Mouse (Mus musculus): ENCODE measurements around the gene B3galt4. TPM values are rescaled to one million over a fixed set of nuclear protein-coding genes. Genes with fewer than 3 reads are reported as not detected.

The B3galt4 gene
- polyA plus RNA-seq, 1 experiment, result 11.4 TPM

DNA sequence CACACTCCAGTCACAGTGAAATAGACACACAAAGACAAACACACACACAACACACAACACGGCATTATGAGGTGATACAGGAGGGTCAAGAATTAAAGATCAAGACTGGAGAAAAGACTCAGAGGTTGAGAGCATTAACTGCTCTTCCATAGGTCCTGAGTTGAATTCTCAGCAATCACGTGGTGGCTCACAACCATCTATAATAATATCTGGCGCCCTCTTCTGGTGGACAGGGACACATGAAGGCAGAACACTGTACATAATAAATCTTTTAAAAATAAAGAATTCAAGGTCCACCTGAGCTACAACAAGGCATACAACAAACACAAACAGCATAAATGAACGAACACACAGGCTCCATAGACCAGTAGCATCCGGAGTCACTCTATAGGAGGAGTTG, 17.6 kb upstream of the B3galt4 start:
- no peak for DNase-seq
- no peaks in the 10 kb centered on the region for H3K4me1 ChIP-seq (ENCODE audit: control insufficient read depth, insufficient read depth, low read length)
- TF ChIP-seq POLR2A (IDR thresholded peaks at IDR 0.05; ENCODE audit: borderline replicate concordance, extremely low read depth, low read depth, low read length) (no peak), CTCF (IDR thresholded peaks at IDR 0.05; ENCODE audit: insufficient read depth, low read length) (no peak)
- no peak overlapping the region for H3K4me3 ChIP-seq (replicated peaks; ENCODE audit: extremely low read depth, low read depth, low read length)
- 28% methylated on average over 5 of the region's 5 CpGs for WGBS

DNA sequence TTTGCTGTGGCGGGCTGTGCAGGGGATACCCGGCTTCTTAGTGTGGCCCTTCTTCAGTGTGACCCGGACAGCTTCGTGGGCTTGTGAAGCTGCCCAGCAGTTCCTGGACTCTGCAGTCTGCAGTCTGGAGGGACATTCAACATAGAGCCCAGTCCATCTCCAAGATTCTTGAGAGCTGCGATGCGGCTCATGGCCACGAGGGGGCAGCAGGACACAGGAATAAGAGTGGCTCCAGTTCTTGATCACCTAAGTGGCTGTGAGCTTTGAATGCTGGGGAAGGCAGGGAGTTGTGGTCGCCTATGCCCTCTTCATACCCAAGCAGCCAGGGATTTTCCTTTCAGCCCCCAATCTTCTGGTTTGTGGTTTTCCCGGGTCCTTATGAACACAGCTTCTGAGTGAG, 17.2 kb upstream of the B3galt4 start:
- Histone ChIP-seq H3K4me3 (replicated peaks; ENCODE audit: extremely low read depth, low read depth, low read length) (no peak overlapping the region), H3K4me1 (ENCODE audit: control insufficient read depth, insufficient read depth, low read length) (no peaks in the 10 kb centered on the region)
- WGBS, result 2% methylated on average over 9 of the region's 9 CpGs
- TF ChIP-seq POLR2A (IDR thresholded peaks at IDR 0.05; ENCODE audit: borderline replicate concordance, extremely low read depth, low read depth, low read length) (peak; percentile 23; the same call in 1 of the 2 replicates), CTCF (IDR thresholded peaks at IDR 0.05; ENCODE audit: insufficient read depth, low read length) (peak; percentile 95)
- DNase-seq, result peak; percentile 80

DNA sequence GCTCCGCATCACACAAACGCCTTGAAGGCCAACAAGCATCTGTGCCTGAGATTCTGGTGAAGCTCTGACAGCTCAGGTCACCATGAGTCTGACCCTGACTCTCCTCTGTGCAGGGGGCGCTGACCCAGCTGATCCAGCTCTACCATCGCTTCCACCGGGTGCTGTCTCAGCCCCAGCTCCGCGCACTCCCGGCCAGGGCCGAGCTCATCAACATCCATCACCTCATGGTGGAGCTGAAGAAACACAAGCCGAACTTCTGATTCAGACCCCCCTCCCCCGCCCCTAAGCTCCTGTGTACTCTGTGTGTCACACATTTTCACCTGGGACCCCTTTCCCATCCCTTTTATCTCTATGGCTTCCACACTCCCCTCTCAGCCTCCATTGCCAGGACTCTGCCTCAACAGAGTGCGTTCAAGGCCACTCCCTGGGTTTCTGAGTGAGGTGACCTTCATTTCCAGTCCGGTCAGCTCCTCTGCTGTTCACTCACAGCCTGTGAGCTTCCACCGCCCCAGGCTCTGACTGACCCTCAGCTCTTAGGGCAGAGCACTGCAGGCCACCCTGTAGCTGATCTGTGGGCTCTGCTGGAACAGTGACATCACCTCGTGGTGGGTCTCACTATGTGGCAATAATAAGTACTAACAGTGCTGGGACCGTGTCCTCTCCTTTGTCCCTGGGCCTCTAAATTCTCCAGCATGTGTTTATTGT, 14.7 kb upstream of the B3galt4 start:
- H3K4me1 ChIP-seq (ENCODE audit: control insufficient read depth, insufficient read depth, low read length), result no peaks in the 10 kb centered on the region
- WGBS, result 82% methylated on average over 16 of the region's 16 CpGs
- DNase-seq, result no peak
- TF ChIP-seq POLR2A (IDR thresholded peaks at IDR 0.05; ENCODE audit: borderline replicate concordance, extremely low read depth, low read depth, low read length) (no peak), CTCF (IDR thresholded peaks at IDR 0.05; ENCODE audit: insufficient read depth, low read length) (no peak)
- no peak overlapping the region for H3K4me3 ChIP-seq (replicated peaks; ENCODE audit: extremely low read depth, low read depth, low read length)

DNA sequence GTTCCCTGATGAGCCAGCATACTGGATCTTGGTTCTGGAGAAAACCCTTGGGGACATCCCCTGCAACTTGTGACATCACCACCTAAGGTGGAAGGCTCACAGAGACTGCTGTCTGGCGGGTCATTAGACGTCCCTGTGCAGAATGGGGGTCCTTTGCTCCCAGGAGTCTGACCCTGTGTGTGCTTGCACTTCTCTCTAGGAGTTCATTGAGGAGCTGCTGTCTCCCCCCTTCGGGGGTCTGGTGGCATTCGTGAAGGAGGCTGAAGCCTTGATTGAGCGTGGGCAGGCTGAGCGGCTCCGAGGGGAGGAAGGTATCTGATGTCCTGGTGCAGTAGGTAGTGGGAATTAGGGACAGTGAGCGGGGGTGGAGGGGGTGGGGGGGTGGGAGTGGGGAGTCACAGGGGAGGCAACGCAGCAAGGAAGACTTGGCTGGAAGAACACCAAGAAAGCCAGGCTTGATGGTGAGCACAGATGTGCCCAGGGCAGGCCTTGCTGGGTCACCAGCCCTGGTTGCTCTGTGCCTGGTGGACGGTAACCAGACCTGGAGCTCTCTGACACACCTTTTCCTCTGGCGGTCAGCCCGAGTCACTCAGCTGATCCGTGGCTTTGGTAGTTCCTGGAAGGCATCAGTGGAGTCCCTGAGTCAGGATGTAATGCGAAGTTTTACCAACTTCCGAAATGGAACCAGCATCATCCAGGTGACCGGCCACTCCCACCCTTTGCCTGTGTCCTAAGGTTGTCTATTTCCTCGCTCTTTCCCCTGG, 14.0 kb upstream of the B3galt4 start:
- H3K4me3 ChIP-seq (replicated peaks; ENCODE audit: extremely low read depth, low read depth, low read length), result no peak overlapping the region
- H3K4me1 ChIP-seq (ENCODE audit: control insufficient read depth, insufficient read depth, low read length), result no peaks in the 10 kb centered on the region
- 89% methylated on average over 17 of the region's 17 CpGs for WGBS
- TF ChIP-seq POLR2A (IDR thresholded peaks at IDR 0.05; ENCODE audit: borderline replicate concordance, extremely low read depth, low read depth, low read length) (no peak), CTCF (IDR thresholded peaks at IDR 0.05; ENCODE audit: insufficient read depth, low read length) (no peak)
- DNase-seq, result no peak

DNA sequence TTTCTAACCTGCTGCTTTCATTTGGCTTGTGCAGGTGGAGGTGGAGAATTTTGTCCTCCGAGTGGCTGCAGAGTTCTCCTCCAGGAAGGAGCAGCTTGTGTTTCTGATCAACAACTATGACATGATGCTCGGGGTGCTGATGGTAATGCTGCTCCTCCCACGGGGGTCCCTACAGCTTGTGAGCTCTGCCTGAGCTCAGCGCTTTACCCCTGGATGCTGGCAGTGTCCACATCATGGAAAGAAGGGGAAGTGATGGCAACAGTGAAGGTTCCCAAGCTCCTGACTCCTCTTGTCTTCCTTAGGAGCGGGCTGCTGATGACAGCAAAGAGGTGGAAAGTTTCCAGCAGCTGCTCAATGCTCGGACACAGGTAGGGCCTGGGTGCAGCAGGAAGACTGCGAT, 11.6 kb upstream of the B3galt4 start:
- no peak for DNase-seq
- TF ChIP-seq CTCF (IDR thresholded peaks at IDR 0.05; ENCODE audit: insufficient read depth, low read length), result no peak
- TF ChIP-seq POLR2A (IDR thresholded peaks at IDR 0.05; ENCODE audit: borderline replicate concordance, extremely low read depth, low read depth, low read length), result no peak
- no peaks in the 10 kb centered on the region for H3K4me1 ChIP-seq (ENCODE audit: control insufficient read depth, insufficient read depth, low read length)
- H3K4me3 ChIP-seq (replicated peaks; ENCODE audit: extremely low read depth, low read depth, low read length), result no peak overlapping the region
- WGBS, result 91% methylated on average over 7 of the region's 7 CpGs

DNA sequence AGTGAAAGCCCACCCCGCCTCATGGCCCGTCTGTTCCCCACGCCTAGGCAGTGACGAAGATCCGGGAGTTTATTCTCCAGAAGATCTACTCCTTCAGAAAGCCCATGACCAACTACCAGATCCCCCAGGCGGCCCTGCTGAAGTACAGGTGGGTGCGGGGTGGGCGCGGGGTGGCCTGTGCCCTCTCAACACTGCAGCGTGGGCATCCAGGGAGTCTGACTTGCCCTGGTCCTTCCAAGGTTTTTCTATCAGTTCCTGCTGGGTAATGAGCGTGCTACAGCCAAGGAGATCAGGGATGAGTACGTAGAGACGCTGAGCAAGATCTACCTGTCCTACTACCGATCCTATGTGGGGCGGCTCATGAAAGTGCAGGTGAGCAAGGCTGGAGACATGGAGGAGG, 8.7 kb upstream of the B3galt4 start:
- no peak for TF ChIP-seq CTCF (IDR thresholded peaks at IDR 0.05; ENCODE audit: insufficient read depth, low read length)
- no peak for TF ChIP-seq POLR2A (IDR thresholded peaks at IDR 0.05; ENCODE audit: borderline replicate concordance, extremely low read depth, low read depth, low read length)
- WGBS, result 92% methylated on average over 15 of the region's 15 CpGs

DNA sequence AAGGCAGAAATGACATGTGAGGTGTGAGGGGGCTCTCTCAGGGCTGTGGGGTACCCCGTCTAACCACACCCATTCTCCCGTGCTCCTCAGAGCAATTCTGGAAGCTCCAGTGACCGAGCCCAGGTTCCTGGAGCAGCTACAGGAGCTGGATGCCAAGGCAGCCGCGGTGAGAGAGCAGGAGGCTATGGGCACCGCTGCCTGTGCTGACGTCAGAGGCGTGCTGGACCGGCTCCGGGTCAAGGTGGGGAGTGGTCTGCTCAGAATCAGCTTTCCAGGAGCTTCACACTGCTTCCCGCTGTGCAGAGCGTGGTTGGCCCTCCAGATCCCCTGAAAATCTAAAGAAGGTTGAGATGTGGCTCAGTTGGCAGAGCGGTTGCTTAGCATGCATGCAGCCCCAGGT, 7.8 kb upstream of the B3galt4 start:
- Histone ChIP-seq H3K4me1 (ENCODE audit: control insufficient read depth, insufficient read depth, low read length) (peaks cover 8% of the 10 kb centered on the region), H3K4me3 (replicated peaks; ENCODE audit: extremely low read depth, low read depth, low read length) (no peak overlapping the region)
- WGBS, result 95% methylated on average over 13 of the region's 13 CpGs
- TF ChIP-seq CTCF (IDR thresholded peaks at IDR 0.05; ENCODE audit: insufficient read depth, low read length) (no peak), POLR2A (IDR thresholded peaks at IDR 0.05; ENCODE audit: borderline replicate concordance, extremely low read depth, low read depth, low read length) (no peak)
- DNase-seq, result no peak

More for the DNA sequence above, 8.7 kb upstream of the B3galt4 start:
- no peak overlapping the region for H3K4me3 ChIP-seq (replicated peaks; ENCODE audit: extremely low read depth, low read depth, low read length)
- peaks cover 3% of the 10 kb centered on the region for H3K4me1 ChIP-seq (ENCODE audit: control insufficient read depth, insufficient read depth, low read length)
- DNase-seq, result no peak

DNA sequence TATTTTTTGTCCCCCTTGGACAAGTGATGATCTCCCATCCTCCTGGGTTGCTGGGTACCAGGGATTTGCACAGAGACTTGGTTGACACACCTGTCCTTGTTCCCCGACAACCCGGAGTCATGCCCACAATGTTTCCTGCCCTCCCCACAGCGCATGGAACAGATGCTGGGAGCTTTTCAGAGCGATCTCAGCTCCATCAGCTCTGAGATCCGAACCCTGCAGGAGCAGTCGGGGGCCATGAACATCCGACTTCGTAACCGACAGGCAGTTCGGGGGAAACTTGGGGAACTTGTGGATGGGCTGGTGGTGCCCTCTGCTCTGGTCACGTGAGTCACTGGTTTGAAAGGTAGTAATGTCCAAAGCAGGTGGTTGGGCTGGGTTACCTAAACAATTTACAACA, 7.2 kb upstream of the B3galt4 start:
- Histone ChIP-seq H3K4me1 (ENCODE audit: control insufficient read depth, insufficient read depth, low read length) (peaks cover 8% of the 10 kb centered on the region), H3K4me3 (replicated peaks; ENCODE audit: extremely low read depth, low read depth, low read length) (no peak overlapping the region)
- TF ChIP-seq POLR2A (IDR thresholded peaks at IDR 0.05; ENCODE audit: borderline replicate concordance, extremely low read depth, low read depth, low read length) (no peak), CTCF (IDR thresholded peaks at IDR 0.05; ENCODE audit: insufficient read depth, low read length) (no peak)
- WGBS, result 95% methylated on average over 11 of the region's 11 CpGs
- DNase-seq, result no peak

DNA sequence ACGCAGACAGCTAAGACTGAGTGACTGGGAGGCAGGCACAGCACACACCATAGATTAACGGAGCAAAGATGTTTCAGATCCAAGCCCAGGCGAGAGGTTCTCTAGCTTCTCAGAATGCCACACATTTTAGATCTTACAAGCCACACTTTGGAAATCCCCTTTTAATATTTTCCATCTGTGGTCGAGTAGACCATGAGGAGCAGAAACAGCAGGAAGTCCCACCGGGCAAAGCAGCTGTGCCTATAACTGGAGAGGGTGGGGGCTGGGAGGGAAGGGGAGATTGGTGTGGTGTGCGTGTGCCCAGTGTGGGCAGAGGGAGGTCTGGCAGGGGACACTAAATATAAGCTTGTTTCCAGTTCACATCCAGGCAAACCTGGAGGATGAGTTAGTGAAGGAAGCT, 6.2 kb upstream of the B3galt4 start:
- H3K4me3 ChIP-seq (replicated peaks; ENCODE audit: extremely low read depth, low read depth, low read length), result no peak overlapping the region
- TF ChIP-seq CTCF (IDR thresholded peaks at IDR 0.05; ENCODE audit: insufficient read depth, low read length), result no peak
- no peak for TF ChIP-seq POLR2A (IDR thresholded peaks at IDR 0.05; ENCODE audit: borderline replicate concordance, extremely low read depth, low read depth, low read length)
- DNase-seq, result no peak
- peaks cover 8% of the 10 kb centered on the region for H3K4me1 ChIP-seq (ENCODE audit: control insufficient read depth, insufficient read depth, low read length)
- 74% methylated on average over 6 of the region's 6 CpGs for WGBS

DNA sequence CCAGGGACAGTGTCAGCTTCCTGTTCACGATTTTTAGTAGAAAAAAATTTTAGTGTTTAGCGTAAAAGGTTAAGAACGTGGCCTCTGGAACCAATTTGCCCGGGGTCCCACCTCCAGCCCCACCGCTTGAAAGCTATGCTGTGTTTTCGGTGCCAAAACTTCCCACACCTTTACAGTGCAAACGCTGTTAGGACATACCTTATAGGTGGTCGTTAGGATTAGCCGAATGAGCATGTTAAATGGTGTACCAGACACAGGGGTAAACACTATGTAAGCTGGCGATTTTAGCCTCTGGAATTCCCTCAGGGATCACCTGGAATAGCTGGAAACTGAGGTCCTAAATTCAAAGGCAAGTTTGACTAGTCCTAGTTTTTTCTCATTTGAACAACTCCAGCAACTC, 5.0 kb upstream of the B3galt4 start:
- no peak for DNase-seq
- TF ChIP-seq CTCF (IDR thresholded peaks at IDR 0.05; ENCODE audit: insufficient read depth, low read length) (no peak), POLR2A (IDR thresholded peaks at IDR 0.05; ENCODE audit: borderline replicate concordance, extremely low read depth, low read depth, low read length) (no peak)
- peak overlapping the region; percentile 82 for H3K4me3 ChIP-seq (replicated peaks; ENCODE audit: extremely low read depth, low read depth, low read length)
- 5% methylated on average over 10 of the region's 10 CpGs for WGBS
- H3K4me1 ChIP-seq (ENCODE audit: control insufficient read depth, insufficient read depth, low read length), result peaks cover 14% of the 10 kb centered on the region
